In genomic region chr2:121695436-121695835, GRCm38 (mm10) we compare ENCODE assay signal across 10 mouse cellular contexts.
A peak's percentile ranks its signal among the peaks of the same experiment; 100 is the strongest.
DNase-seq lines count a peak whose midpoint lies in the region; ATAC-seq and TF ChIP-seq lines count a peak whose summit lies in the region.
"Had no signal": no experiment of that assay in that cellular context is flagged by ENCODE, and none has a peak within 500 bp of the region (broad histone marks: within the 10 kb centered on the region; RNA-seq: fewer than 3 reads in every experiment).

No protein-coding gene starts in this region.

- no peak overlapping the region for H3K9ac ChIP-seq in heart, postnatal 0 days (replicated peaks; ENCODE audit: low read depth, low read length)
- H3K9ac ChIP-seq: limb, embryonic 13.5 days had no signal

- TF ChIP-seq EP300 in heart, postnatal 0 days (IDR thresholded peaks at IDR 0.05; ENCODE audit: low read depth) = no peak

- H3K4me3 ChIP-seq in heart, postnatal 0 days (ENCODE audit: low read depth, low read length) = no peak overlapping the region
- no peak overlapping the region for H3K4me3 ChIP-seq in heart, embryonic 10.5 days
- no peak overlapping the region for H3K4me3 ChIP-seq in spleen, adult 2 months (ENCODE audit: extremely low read depth, insufficient read depth, insufficient read length)
- H3K4me3 ChIP-seq: limb, embryonic 13.5 days had no signal

- WGBS in heart, postnatal 0 days = 72% methylated on average over 10 of the region's 10 CpGs
- WGBS in heart, embryonic 10.5 days = 67% methylated on average over 10 of the region's 10 CpGs
- WGBS in spleen, adult 2 months = 63% methylated on average over 10 of the region's 10 CpGs

- no peak overlapping the region for H3K4me2 ChIP-seq in heart, postnatal 0 days (ENCODE audit: low read depth, low read length)
- H3K4me2 ChIP-seq: limb, embryonic 13.5 days had no signal

- no peaks in the 10 kb centered on the region for H3K9me3 ChIP-seq in heart, postnatal 0 days (replicated peaks; ENCODE audit: control insufficient read depth, low read length)
- H3K9me3 ChIP-seq in heart, embryonic 10.5 days = no peaks in the 10 kb centered on the region
- H3K9me3 ChIP-seq: limb, embryonic 13.5 days had no signal

- peak; percentile 42 for TF ChIP-seq CTCF in heart, postnatal 0 days (IDR thresholded peaks at IDR 0.05; ENCODE audit: low read depth)
- TF ChIP-seq CTCF in spleen, adult 2 months (IDR thresholded peaks at IDR 0.05; ENCODE audit: extremely low read depth, insufficient read depth, insufficient read length, insufficient replicate concordance) = peak; percentile 7; the same call in 1 of the 2 replicates
- peak; percentile 37; the same call in 1 of the 2 replicates for TF ChIP-seq CTCF in brain, embryonic 14.5 days (IDR thresholded peaks at IDR 0.05; ENCODE audit: borderline replicate concordance, extremely low read depth, insufficient read depth, insufficient read length)

- no peak for DNase-seq in heart, postnatal 0 days (ENCODE audit: low spot score)
- DNase-seq in heart, embryonic 10.5 days (ENCODE audit: low spot score) = no peak
- DNase-seq in spleen, adult 2 months (ENCODE audit: low read depth in 1 of 2, low spot score in 2 of 2) = no peak
- DNase-seq in spleen, postnatal 4 days (ENCODE audit: low spot score in 2 of 2) = no peak
- no peak for DNase-seq in brain, embryonic 14.5 days (ENCODE audit: low read depth)
- DNase-seq in thymus, postnatal 14 days = peak; percentile 42
- no peak for DNase-seq in yolk sac, embryonic 10.5 days (ENCODE audit: low spot score)
- DNase-seq in cerebellum, postnatal 4 days (ENCODE audit: low spot score in 2 of 2) = no peak
- DNase-seq: gastrocnemius, postnatal 10 days had no signal

- H3K4me1 ChIP-seq in heart, postnatal 0 days (ENCODE audit: control insufficient read depth, insufficient read depth) = peaks cover 12% of the 10 kb centered on the region; the same call in 1 of the 2 replicates
- H3K4me1 ChIP-seq in heart, embryonic 10.5 days = peaks cover 6% of the 10 kb centered on the region
- H3K4me1 ChIP-seq in spleen, adult 2 months (ENCODE audit: control insufficient read depth, insufficient read depth, insufficient read length) = no peaks in the 10 kb centered on the region

- H3K27me3 ChIP-seq in heart, postnatal 0 days (ENCODE audit: control insufficient read depth, insufficient read depth, low read length) = no peaks in the 10 kb centered on the region
- H3K27me3 ChIP-seq in heart, embryonic 10.5 days (ENCODE audit: insufficient read depth, poor library complexity, severe bottlenecking) = no peaks in the 10 kb centered on the region
- H3K27me3 ChIP-seq in spleen, adult 2 months (ENCODE audit: control insufficient read depth, insufficient read depth, low read length) = no peaks in the 10 kb centered on the region
- H3K27me3 ChIP-seq: limb, embryonic 13.5 days had no signal

- no peak overlapping the region for H3K27ac ChIP-seq in heart, postnatal 0 days (ENCODE audit: low read depth)
- no peak overlapping the region for H3K27ac ChIP-seq in heart, embryonic 10.5 days
- H3K27ac ChIP-seq in spleen, adult 2 months (ENCODE audit: insufficient read depth, low read length) = no peak overlapping the region
- H3K27ac ChIP-seq: limb, embryonic 13.5 days had no signal

- H3K36me3 ChIP-seq in heart, postnatal 0 days (replicated peaks; ENCODE audit: control insufficient read depth, insufficient read depth, low read length) = no peaks in the 10 kb centered on the region
- H3K36me3 ChIP-seq in heart, embryonic 10.5 days = no peaks in the 10 kb centered on the region
- H3K36me3 ChIP-seq in spleen, adult 2 months (ENCODE audit: control insufficient read depth, insufficient read depth, low read length) = no peaks in the 10 kb centered on the region
- H3K36me3 ChIP-seq: limb, embryonic 13.5 days had no signal

- no peak for ATAC-seq in heart, postnatal 0 days (ENCODE audit: insufficient read depth, low read depth)

- no peak for TF ChIP-seq POLR2A in spleen, adult 2 months (IDR thresholded peaks at IDR 0.05; ENCODE audit: low read depth, low read length)
- no peak for TF ChIP-seq POLR2A in brain, embryonic 14.5 days (IDR thresholded peaks at IDR 0.05; ENCODE audit: borderline replicate concordance, extremely low read depth, insufficient read depth, insufficient read length, poor library complexity, severe bottlenecking)
